Mouse (Mus musculus): ENCODE measurements around the gene Icam1.
"Not testable (repeated sequence)": the region's sequence is repeated elsewhere in the genome, so short reads cannot be mapped to it uniquely, and the experiment has no call there.

Gene Icam1

DNA sequence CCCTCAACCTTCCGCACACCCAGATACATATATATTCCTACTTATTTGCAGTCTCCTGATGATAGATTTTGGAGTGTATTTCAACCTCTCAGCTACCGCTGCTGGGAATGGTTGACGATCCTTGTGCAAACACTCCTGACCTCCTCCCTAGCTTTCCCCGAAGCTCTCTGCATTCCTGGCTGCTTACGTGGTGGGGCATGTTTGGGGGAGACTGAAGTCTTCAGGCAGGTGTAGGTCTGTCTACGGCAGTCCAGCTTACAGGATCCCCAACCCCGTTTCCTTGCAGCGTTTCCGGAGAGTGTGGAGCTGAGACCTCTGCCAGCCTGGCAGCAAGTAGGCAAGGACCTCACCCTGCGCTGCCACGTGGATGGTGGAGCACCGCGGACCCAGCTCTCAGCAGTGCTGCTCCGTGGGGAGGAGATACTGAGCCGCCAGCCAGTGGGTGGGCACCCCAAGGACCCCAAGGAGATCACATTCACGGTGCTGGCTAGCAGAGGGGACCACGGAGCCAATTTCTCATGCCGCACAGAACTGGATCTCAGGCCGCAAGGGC, 9.5 kb downstream of the Icam1 start:
- no peak for DNase-seq

DNA sequence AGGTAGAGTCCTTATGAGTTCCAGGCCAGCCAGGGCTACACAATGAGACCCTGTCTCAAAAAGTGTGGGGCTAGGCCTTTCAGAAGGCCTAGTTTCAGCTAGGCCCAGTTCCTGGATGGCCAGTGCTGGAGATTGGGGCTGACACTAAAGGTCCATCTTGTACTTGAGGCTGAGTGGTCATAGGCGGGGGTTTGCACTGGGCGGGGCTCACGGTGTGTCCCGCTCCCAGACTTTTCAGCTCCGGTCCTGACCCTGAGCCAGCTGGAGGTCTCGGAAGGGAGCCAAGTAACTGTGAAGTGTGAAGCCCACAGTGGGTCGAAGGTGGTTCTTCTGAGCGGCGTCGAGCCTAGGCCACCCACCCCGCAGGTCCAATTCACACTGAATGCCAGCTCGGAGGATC, 11.1 kb downstream of the Icam1 start:
- no peak for DNase-seq

DNA sequence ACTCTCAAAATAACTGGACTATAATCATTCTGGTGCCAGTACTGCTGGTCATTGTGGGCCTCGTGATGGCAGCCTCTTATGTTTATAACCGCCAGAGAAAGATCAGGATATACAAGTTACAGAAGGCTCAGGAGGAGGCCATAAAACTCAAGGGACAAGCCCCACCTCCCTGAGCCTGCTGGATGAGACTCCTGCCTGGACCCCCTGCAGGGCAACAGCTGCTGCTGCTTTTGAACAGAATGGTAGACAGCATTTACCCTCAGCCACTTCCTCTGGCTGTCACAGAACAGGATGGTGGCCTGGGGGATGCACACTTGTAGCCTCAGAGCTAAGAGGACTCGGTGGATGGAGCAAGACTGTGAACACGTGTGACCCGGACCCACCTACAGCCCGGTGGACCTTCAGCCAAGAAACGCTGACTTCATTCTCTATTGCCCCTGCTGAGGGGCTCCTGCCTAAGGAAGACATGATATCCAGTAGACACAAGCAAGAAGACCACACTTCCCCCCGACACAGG, 12.0 kb downstream of the Icam1 start:
- DNase-seq: no peak

DNA sequence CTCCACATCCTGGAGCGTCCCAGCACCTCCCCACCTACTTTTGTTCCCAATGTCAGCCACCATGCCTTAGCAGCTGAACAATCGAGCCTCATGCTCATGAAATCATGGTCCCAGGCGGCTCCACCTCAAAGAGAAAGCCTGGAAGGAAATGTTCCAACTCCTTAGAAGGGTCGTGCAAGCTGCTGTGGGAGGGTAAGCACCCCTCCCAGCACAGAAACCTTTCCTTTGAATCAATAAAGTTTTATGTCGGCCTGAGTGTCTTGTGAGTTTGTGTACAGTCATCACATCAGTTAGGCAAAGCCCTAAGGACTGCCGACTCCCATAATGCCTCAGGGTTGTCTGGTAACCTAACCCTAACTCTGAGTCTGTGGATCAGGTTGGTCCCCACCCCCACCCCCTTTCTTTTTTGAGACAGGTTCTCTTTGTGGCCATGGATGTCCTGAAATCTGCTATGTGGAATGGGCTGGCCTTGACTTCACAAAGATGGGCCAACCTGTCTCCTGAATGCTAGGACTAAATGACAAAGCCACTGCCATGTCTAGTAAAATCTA, 12.8 kb downstream of the Icam1 start:
- no peak for DNase-seq

DNA sequence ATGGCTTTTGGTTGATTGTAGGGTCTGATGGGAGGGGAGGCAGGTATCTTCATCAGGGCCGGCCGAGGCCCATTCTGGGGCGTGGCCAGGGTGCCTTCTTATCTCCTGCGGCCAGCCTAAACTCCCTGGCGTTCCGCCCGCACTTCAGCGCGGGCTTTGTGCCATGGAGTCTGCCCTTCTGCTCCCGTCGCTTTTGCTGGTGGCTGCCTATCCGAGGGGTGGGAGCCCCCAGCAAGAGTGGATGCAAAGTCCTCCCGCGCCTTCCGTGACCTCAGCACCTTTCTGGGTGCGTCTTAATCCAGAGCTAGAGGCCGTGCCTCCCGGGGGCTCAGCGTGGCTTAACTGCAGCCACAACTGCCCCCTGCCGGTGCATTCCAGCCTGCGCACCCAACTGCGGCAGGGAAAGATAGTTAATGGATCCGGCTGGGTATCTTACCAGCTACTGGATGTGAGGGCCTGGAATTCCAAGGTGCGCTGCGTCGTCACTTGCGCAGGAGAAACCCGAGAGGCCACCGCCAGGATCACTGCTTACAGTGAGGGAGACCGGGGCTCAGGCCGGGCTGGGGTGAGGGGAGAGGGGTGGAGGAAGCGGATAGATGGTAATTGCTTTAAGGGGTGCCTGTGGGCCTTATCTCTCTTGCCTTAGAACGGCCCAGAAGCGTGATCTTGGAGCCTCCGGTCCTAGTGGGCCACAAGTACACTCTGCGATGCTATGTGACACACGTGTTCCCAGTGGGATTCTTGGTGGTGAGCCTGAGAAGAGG, 13.7 kb downstream of the Icam1 start, which contains the start of gene Icam4:
Gene Icam4 (plus strand): TSS at position 83 of the 764 bp plus-strand sequence.
- DNase-seq: no peak

DNA sequence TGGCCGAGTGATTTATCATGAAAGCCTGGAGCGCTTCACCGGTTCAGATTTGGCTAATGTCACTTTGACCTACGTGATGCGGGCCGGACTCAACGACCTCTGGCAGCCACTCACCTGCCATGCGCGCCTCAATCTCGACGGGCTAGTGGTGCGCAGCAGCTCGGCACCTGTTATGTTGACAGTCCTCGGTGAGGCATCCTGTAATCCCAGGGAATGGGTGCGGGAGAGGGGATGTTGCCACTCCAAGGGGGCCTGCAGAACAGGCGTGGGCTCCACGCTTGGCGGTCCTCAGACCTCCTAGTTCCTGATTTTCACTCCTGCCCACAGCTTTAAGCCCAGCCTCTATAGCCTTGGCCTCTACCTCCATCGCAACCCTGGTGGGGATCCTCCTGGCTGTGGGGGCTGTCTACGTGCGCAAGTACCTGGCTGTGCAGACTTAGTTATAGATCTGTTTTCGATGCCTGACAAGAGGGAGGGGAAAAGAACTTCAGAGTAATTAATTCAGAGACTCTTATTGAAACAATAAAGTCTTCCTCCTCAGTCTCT, 14.3 kb downstream of the Icam1 start:
- DNase-seq: no peak

DNA sequence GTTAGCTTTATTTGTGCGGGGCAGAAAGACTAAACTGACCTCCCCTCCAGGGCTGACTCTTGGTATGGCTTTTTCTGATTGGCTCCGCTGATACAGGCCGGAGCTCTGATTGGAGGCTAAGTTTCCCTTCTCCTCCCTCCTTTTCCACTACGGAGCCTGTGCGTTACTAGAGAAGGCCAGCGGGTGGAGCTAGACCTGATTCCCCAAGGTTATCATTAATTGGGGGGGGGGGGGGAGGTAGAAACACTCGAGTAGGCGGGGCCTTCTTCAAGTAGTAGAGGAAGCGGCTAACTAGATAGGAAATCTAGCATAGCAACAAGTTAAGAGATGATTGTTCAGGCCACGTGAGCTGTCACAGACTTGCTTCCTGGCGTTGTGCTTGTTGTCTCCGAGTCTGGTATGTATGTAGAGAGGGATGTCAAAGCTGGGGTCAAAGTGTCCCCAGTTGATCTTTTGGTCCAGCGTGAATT, 15.0 kb downstream of the Icam1 start:
- DNase-seq: peak; percentile 76

DNA sequence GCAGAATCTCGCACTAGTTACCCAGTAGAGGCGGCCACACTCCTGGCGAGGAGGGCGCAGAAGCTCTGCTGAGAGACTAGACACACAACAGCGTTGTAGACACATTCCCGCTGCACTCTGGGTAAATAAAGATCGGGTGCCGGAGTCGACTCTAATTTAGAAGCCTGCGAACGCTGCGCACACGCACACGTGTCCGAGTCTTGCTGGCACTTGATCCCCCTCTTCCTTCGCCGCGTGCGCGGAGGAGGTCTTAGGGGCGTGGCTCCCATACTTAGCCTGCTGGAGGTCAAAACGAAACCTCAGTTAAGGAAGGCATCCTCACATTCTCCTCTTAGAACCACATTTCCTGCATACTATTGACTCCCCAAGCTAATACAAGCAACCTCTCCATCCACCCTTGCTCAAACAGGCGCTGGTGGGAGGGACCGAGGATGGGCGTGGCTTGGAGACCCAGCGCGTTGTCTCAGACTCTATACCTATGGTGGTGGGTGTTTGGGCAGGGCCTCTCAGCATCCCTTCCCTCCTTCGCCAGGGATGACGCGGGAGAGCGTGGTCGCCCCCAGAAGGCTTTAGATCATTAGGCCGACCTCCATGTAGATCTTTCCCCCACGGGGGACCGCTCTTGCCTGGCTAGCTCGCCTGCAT, 15.6 kb downstream of the Icam1 start:
- peak; percentile 85 for DNase-seq

DNA sequence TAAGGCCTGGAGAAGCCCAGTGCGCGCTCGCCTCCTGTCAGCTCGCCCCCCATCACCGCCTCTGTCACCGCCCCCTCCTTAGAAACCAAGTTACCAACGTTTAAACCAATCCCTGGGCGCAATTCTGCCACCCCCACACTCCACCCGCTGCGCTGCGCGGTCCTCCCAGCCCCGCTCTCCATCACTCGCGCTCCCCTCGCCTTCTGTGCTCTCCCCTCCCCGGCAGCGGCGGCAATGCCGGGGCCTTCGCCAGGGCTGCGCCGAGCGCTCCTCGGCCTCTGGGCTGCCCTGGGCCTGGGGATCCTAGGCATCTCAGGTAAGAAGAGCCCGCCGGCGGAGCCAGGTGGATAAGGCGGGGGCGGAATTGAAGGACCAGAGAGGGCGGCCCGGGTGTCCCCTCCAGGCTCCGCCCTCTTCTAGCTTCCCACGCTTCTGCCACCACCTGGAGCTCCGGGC, 16.1 kb downstream of the Icam1 start, which contains the start of gene Icam5:
Gene Icam5 (plus strand): TSS at position 178 of the 456 bp plus-strand sequence.
- peak; percentile 90 for DNase-seq

DNA sequence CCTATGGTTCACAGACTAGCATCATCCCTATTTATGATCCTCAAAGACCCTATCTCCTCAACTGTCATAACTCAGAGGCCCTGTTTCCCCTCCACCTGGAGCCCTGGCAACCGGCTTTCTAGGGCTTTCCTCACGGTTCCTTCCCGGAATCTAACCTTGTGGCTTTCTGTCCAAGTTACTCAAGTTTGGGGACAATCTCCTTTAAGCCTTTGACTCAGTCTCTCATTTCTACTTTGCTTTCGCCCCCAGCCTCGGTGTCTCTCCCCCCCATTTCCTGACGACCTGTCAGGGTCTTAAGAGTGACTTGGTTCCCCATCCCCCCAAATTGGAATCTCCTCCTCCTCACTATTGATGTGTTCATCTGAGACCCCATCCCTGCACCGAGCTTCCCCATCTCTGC, 16.7 kb downstream of the Icam1 start:
- no peak for DNase-seq

DNA sequence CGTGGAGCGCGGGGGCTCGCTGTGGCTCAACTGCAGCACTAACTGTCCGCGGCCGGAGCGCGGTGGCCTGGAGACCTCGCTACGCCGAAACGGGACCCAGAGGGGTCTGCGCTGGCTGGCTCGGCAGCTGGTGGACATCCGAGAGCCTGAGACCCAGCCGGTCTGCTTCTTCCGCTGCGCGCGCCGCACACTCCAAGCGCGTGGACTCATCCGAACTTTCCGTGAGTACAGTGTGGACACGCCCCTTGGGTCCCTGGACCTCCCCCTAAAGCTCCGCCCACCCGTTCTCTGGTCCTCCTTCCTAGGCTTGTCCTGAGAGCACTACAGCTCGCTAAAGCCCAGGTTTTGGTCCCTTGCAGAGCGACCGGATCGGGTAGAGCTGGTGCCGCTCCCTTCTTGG, 17.4 kb downstream of the Icam1 start:
- DNase-seq: no peak

DNA sequence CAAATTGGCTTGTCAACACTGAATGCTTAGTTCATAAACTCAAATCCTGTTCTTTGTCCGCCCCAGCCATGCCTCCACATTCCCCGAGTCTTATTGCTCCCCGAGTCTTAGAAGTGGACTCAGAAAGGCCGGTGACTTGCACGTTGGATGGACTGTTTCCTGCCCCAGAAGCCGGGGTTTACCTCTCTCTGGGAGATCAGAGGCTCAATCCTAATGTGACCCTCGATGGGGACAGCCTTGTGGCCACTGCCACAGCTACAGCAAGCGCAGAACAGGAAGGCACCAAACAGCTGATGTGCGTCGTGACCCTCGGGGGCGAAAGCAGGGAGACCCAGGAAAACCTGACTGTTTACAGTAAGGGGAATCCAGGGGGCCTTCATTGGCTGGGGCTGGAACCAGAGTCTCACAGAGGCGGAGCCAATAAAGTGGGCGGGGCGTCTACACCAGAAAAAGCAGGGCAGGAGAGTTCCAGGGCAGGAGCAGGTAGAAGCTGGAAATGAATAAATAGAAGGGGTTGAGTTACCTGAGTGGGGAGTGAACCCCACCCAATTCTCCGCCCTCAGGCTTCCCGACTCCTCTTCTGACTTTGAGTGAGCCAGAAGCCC, 18.8 kb downstream of the Icam1 start:
- DNase-seq: no peak

DNA sequence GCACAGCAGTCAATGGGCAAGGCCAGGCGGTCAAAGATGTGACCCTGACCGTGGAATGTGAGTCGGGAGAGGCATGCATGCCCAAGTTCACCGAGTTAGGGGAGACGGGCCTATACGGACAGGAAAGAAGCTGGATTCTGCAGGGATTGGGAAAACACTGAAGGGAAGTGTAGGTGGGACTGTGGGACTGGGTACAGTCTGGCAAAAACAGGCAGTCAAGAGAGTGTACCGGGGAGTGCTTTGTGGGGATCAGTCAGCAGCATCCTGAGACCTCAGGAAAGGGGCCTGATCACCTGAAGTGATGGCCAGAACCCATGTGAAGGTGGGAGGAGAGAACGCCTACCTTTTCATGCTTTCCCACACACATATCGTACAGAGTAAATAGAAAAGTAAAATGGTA, 19.8 kb downstream of the Icam1 start:
- no peak for DNase-seq

DNA sequence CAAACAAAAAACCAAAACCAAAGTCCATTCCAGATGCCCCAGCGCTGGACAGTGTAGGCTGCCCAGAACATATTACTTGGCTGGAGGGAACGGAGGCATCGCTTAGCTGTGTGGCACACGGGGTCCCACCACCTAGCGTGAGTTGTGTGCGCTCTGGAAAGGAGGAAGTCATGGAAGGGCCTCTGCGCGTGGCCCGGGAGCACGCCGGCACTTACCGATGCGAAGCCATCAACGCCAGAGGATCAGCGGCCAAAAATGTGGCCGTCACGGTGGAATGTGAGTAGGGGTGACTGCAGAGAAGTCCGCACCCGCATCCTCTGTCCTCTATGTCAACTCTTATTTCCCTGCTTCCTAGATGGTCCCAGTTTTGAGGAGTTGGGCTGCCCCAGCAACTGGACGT, 20.4 kb downstream of the Icam1 start:
- no peak for DNase-seq

DNA sequence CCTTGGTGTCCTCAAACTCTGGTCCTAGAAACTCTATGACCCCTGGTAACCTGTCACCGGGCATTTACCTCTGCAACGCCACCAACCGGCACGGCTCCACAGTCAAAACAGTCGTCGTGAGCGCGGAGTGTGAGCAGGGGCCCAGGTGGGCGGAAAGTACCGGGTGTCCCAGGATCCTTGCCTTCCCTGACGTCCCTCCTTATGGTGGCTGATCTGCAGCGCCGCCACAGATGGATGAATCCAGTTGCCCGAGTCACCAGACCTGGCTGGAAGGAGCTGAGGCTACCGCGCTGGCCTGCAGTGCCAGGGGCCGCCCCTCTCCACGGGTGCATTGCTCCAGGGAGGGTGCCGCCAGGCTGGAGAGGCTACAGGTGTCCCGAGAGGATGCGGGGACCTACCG, 20.9 kb downstream of the Icam1 start:
- no peak for DNase-seq

DNA sequence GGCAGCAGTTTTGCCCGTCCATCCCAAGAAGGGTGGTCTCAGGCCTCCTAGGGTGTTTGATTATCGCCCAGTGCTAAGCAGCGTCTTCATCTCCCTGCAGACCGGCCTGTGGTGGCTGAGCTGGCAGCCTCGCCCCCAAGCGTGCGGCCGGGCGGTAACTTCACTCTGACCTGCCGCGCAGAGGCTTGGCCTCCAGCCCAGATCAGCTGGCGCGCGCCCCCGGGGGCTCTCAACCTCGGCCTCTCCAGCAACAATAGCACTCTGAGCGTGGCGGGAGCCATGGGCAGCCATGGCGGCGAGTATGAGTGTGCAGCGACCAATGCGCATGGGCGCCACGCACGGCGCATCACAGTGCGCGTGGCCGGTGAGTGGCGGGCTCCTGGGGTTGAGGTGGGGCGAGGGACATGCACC, 21.7 kb downstream of the Icam1 start:
- no peak for DNase-seq

DNA sequence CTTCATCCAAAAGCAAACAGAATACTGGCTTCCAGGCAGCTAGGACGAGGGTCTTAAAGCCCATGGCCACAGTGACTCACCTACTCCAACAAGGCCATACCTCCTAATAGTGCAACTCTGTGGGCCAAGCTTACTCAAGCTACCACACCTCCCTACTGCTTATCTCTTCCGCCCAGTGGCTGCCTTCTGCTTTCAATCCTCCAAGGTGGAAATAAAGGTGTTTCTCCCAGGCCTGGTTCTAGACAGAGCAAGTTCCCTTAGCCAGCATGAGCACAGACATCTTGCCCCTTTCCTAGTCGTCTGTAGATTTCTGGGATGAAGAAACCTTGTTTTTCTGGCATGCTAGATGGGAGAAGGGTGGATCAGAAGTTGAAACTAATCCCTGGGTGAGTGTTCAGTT, 24.0 kb downstream of the Icam1 start:
- DNase-seq: no peak

DNA sequence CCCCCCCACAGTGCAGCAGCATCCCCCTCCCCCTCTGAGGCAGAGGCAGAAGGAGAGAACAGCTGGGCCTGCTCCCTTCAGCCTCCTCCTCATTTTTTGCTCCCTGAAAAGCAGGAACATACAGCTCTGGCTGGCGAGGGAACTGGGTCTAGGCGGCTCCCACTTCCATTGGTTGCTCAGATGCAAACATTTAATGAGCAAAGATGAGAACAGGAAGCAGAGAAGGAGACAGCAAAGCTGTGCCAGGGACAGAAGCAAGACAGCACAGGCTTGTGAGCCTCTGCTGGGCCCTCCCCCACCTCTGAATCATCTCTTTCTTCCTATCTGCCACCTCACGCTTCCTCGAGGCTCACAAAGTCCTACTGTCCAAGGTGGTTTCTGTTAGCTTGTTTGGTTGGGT, 25.5 kb downstream of the Icam1 start:
- DNase-seq: peak; percentile 78

DNA sequence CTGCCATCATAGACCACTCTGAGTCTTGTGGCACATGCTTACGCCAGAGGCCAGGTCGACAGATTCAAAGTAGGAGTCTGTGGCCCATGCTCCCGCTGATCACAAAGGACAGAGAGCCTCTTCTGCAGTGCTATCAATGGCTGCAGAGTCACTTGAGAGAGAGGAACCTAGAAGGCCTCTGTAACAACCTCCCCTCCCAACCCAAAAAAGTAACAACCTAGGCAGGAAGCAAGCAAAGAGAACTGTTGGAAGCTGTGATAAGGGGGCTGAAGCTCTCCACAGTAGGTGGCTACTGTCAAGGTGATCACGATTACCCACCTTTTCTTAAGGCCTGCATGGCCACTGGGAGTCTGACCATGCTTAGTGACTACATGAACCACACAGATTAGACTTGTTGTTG, 27.8 kb downstream of the Icam1 start:
- no peak for DNase-seq

DNA sequence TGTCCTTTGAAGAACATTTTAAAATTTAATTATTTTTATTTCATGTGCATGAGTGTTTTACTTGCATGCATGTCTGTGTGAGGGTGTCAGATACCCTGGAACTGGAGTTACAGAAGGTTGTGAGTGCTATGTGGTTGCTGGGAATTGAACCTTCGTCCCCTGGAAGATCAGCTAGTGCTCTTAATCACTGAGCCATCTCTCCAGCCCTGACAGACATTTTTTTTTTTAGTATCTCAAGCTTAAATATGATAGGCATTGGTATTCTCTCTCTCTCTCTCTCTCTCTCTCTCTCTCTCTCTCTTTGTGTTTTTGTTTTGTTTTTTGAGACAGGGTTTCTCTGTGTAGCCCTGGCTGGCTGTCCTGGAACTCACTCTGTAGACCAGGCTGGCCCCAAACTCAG, 29.0 kb downstream of the Icam1 start:
- DNase-seq: not testable (repeated sequence)

DNA sequence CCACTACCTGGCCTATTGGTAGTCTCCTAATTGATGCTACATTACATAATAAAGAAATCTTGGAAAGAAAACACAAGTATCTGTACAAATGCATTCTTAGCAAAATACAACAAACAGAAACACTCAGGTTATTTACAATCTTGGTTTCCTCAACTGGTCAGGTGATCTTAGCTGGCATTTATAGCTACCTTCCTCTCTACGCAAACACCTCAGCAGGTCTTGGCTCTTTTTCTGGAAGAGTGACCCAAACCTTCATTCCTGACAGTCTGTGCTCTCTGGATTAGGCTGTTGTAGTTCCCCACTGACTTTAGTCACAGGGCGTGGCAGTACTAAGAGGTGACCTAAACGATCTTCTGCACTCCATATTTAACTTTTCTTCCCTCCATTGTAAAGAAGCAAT, 29.4 kb downstream of the Icam1 start:
- no peak for DNase-seq

DNA sequence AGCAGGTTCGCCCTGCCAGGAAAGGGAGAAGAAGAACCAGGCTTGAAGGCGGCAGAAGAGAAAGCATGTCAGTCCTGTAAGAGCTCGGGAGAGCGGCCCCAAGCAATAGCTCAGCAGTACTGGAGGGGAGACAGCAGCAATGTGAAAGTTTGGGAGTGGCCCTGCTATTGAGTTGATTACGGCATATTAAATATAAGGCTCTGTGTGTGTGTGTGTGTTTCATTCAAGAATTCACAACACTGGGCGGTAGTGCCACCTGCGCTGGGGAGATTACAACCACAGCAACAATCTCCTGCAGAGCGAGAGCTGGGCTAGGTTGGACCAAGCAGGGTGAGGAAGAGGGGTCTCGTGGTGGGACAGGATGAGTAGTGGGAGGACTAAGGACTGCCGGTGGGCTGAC, 35.8 kb downstream of the Icam1 start:
- no peak for DNase-seq

DNA sequence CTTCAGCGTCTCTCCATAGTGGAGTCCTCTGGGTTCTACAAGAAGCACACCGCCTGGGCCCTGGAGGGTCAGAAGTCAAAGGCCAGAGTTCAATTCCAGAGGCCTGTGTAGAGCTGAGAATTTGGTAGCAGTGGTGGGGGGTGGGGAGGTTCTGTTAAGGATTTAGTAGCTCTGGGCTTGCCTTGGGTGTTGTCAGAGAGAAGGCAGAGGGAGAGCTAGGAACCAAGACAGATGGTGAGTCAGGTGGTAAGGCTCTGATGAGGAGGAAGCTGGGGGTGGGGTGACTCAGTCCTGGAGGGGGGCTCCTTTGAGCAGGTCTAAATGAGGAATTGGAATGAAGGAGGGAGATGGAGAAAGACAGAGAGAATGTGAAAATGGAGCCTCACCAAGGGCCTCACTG, 47.1 kb downstream of the Icam1 start:
- DNase-seq: peak; percentile 77
